Mouse (Mus musculus) left cerebral cortex, postnatal 4 days (tissue): ENCODE data around the gene Vmn1r69. TPM values are rescaled to one million over a fixed set of nuclear protein-coding genes. Genes with fewer than 3 reads are reported as not detected.

Experiments
- DNase-seq: peaks from one replicate; pipeline ENCODE4 v3.0.0-alpha.2; 2022
- intact Hi-C: fragments of 180-260 bp; cut with DNase I; formaldehyde crosslinking; loops from one replicate; pipeline ENCODE4 v1.15.1; 2025
- total RNA-seq, 2 experiments: library from RNA; stranded (reverse); gene quantifications; 2 replicates each; pipeline ENCODE4 v1.2.3; 2021

Vmn1r69 gene
- total RNA-seq: not detected

- intact Hi-C loops: no loop called here
- DNase-seq: no peak
These were observed at the start of gene Vmn1r69 for GRCm38 (mm10) chr7:10613559-10613958. TSS of gene Vmn1r69 (minus strand) at chr7:10613659.

DNA sequence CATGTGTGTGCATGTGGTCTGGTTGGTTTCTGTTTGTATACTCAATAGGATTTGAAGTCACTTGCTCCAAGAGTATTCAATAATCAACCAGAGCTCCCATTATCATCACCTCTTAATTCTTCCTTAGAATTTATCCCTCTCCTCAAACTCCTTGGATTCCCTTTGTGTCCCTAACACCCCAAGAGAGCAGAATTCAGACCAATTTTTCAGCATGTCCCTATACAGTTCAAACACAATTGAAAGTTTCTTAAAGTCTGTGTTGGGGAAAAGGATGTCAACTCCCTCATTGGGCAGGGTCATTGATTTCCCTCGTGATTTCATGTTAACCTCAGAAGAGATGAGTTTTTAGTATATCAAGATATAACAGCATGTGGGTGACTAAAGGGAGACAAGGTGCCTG lies 17.8 kb upstream of the Vmn1r69 start, which contains the start of gene Vmn1r70:
TSS of gene Vmn1r70 (plus strand) at position 301 of the 400 bp plus-strand sequence.
- intact Hi-C loops: no loop called here
- DNase-seq: no peak

DNA sequence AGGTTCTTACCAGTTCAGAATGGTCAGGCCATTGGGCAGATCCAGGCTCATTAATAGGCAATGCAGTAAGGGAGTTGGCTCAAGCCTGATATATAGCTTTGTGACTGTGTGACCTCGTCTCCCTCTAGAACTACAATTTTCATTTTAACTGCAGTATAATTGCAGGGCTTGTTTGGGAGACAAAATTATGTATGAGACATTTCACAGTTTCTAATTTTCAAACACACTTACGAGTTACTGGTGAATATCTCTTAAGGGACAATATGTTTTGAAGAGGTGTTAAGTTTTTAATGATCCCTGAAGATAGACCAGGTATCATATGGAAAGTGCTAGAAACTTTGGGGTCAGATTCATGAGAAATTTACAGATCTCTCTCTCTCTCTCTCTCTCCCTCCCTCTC lies 55.1 kb downstream of the Vmn1r69 start, which contains the start of gene Vmn1r68:
TSS of gene Vmn1r68 (minus strand) at position 101 of the 400 bp plus-strand sequence.
- intact Hi-C loops: no loop called here
- no peak for DNase-seq

Other genes starting within 250 kb of the Vmn1r69 start
- gene Vmn1r67, start 170.3 kb downstream of the Vmn1r69 start, total RNA-seq: not detected
- gene Zik1, start 118.3 kb downstream of the Vmn1r69 start, total RNA-seq: 10 to 100 TPM; 23.8 to 26.0 TPM
- not detected for gene Vmn1r68, start 55.2 kb downstream of the Vmn1r69 start, total RNA-seq
- not detected for gene Vmn1r70, start 17.9 kb upstream of the Vmn1r69 start, total RNA-seq
- not detected for gene Nlrp4b, start 74.1 kb upstream of the Vmn1r69 start, total RNA-seq
- not detected for gene Vmn1r71, start 140.7 kb upstream of the Vmn1r69 start, total RNA-seq